Mouse (Mus musculus) cerebellum, postnatal 4 days (tissue): ENCODE results near the gene Mpzl1.
"Not testable (repeated sequence)": the region's sequence is repeated elsewhere in the genome, so short reads cannot be mapped to it uniquely, and the experiment has no call there.

Experiments
- DNase-seq, 2 experiments: peaks; one replicate each; pipeline ENCODE4 v3.0.0; 2022; ENCODE audit warnings: low spot score in 2 of 2, mixed read lengths in 1 of 2

The Mpzl1 gene

GRCm38 (mm10) chr1:165634151-165634884 is at the start of gene Mpzl1:
Gene Mpzl1 (minus strand): TSS chr1:165634538.
- DNase-seq: peak; percentile 96 to 99

DNA sequence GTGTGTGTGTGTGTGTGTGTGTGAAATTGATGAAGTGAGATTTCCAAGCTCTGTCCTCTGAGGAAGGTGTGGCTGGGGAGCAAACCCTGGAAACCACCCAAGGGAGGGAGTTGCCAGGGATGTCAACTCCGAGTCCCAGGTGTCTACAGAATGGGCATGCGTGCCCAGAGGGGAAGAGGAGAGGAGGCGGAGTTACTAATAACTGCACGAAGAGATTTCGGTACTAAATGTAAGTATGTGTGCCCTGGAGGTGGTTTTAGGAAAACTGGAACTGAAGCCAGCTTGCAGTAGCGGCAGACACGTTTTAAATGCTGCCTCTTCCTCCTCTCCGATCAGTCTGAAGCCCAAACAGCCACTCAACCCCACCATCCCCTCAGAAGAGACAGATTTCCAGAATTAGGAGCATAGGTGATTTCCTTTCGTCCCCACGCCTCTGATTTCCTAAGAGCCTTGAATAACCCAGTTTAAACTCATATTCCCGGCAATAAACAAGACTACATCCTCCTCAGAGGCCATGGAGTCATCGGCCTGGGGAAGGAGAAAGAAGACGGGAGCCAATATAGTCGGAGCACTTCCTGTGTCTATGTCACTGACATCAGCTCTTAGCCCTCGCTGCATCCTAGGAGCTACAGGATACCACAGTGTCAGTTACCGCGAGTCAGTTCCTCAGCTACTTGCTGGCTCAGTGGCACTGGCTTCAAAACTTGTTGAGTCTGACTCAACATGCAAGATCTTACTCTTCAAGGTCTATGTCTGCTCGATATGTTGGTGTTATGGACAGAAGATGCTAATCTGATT is 47.9 kb upstream of the Mpzl1 start:
- no peak for DNase-seq

GRCm38 (mm10) chr1:165681045-165681794 is 46.9 kb upstream of the Mpzl1 start:
- DNase-seq: no peak

- DNase-seq: not testable (repeated sequence)
These were observed 45.7 kb upstream of the Mpzl1 start for GRCm38 (mm10) chr1:165680086-165680485.

DNA sequence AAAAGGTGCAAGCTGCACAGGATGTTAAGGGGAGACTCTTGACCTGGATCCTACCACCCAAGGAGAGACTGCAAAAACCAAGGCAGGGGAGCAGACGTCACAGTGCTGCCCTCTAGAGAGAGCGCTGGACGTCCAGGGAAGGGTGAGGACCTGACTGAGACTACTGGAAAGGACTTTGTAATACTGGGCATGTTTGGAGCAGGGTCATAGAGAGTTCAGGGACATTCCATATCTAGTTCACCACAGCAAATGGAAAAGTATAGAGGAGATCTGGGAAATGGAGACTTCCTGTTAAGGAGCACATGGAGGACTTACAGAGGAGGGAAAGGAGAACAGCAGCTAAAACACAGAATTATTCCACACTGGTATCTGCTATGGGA is 45.3 kb upstream of the Mpzl1 start:
- no peak for DNase-seq

DNA sequence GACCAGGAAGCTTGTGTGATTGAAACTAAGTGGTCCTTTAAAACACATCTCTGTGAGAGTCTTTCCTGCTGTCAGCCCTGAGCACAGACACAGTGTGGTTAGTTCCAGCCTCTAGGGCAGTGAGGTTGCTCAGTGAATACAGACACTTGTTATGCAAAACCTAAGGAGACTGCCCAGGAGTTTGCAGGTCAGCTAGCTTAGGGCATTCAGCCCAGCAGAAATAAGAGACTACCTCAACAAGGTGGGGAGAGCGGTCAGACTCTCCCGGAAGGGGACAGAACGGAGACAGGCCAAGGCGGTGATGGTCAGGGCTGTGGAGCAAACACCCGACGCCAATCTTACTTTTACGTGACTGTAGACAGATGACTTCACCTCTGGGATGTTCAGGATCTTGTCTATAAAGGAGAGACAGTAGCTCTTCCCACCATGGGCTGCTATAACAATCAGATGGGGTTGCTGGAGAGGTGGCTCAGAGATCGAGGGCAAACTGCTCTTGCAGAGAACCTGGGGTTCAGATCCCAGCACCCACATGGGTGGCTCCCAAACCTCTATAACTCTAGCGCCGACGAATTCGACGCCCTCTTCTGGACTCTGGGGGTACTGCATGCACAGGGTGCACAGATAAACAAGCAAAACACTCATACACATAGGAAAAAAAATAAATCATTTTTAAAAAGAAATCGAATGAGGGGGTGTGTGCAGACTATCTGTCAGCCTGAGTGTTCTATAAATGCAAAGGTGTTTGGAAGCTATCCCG is 44.7 kb upstream of the Mpzl1 start:
- DNase-seq: no peak

- no peak for DNase-seq
These were observed 43.2 kb upstream of the Mpzl1 start for GRCm38 (mm10) chr1:165677558-165677957.

DNA sequence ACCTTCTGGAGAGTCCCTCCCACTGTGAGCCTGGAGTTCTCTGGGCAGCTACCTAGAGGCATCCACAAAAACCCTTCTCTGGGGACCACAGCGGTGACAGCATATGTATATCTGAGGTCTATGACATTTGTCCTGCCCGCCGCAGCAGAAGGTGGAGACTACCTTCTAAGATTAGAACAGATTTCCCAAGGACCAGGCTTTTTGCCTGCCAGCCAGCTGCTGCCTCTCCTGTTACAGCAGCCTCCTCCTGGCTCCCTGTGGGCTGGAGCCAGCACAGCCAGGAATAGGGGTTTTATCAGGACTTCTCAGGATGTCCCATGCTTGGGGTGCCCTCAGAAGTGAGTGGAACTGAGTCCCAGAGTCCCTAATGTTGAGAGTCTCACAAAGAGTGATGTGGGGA is 42.7 kb upstream of the Mpzl1 start:
- DNase-seq: no peak

DNA sequence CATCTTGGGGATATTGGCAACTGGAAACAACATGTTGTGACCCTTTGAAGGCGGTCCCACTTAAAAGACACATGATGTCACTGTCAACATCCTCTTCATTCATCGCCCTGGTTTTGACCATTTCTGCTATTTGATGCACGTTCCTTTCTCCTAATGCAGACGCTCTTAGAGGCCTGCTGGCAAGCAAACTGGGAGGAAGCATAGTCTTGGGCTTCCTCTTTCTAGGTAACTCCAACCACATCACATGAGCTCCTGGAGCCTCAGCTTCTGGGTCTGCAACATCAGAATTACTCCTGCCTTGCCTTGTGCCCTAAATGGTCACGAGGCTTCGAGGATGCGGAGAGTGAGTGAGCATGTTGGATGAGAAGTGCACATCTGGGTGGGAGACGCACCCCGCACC is 40.8 kb upstream of the Mpzl1 start:
- DNase-seq: no peak

- no peak for DNase-seq
These were observed 38.0 kb upstream of the Mpzl1 start for GRCm38 (mm10) chr1:165672355-165672754.

DNA sequence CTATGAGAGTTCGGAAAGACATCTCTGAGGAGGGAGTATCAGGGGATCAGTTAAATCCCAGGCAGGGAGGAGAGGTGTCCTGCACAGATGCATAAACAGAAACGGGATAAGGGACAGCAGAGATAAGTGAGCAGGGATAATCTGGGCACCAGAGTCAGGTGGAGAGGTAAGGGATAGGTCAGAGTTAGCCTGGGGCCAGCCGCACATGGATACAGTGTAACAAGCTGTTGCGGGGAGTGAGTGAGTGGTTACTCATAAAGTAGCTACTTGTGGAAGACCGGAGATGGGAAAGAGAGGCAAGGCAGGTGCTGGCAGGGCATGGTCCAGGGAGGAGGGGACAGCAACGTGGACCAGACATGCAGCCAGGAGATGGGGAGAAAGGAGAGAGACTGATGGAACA is 35.7 kb upstream of the Mpzl1 start:
- DNase-seq: no peak

- DNase-seq: no peak
These were observed 34.6 kb upstream of the Mpzl1 start for GRCm38 (mm10) chr1:165668904-165669303.

DNA sequence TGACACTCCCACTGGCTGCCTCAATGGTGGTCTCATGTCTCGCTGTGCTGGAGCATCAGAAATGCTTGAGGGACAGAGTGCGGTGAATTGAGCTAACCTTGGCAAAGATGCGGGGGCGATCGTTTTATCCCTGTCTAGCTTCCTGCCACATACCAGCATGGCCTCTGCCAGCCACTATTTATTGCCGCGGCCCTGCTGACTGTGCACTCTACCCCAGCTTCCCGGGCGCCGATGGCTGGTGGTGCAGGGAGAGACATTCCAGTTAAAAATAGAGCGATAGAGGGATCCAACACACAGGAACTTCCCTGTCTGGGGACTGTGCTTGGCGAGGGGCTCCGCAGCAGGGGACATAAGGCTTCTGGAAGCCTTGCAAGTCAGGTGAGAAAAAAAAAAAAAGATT is 33.0 kb upstream of the Mpzl1 start:
- DNase-seq: no peak

DNA sequence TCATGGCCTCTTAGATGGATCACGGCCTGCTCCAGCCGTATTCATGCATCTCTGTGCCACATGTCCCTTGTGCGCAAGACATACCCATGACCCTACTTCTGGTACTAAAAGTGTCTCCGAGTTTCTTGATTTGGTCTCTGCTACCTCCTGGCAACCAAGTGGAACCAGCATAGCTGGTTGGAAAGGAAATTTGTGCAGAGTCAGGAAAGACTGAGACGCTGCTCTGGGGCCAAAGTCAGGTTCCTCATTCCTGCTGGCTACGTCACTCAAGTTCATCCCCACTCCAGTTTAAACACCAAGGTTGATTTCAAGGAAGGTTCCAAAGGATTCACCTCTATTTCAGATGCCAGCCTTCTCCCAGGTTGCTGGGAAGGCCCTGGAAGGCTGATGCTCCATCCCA is 32.6 kb upstream of the Mpzl1 start:
- no peak for DNase-seq

GRCm38 (mm10) chr1:165665758-165666157 is 31.4 kb upstream of the Mpzl1 start:
- DNase-seq: no peak

GRCm38 (mm10) chr1:165663277-165663676 is 28.9 kb upstream of the Mpzl1 start:
- DNase-seq: no peak

- no peak for DNase-seq
These were observed 28.3 kb upstream of the Mpzl1 start for GRCm38 (mm10) chr1:165662426-165663192.

DNA sequence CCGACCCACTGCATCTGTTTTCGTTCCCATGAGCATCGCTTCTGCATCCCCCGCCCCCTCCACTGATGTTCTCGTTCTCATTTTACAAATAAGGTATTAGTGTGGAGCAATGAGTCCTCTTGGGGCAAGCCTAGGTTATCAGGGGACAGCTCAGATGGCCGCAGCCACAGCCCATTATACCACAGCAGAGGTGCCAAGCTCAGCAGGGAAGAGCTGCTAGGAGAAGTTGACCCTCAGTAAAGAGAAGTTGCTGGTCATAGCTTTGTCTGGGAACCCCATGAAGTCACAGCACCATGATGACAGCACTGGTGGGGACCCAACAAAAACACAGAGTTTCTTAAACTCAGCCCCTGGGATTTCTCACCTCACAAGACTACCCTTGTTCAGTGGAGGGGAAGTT is 27.4 kb upstream of the Mpzl1 start:
- DNase-seq: no peak

DNA sequence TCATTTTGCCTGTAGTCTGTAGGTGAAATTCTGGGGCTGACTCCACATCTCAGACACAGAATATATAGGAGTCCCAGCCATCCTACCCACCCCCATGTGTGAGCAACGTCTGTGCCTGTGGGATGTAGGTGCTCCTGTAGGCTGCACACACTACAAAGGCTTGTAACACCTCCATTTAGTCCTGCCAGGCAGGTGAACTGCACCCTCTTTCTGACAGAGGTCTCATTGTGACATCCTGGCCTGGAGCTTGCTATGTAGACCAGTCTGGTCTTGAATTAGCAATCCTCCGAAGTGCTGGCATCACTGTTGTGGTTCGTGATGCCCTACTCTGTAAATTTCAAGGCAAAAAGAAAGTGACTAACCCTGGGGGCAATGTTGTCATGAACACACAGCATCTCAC is 26.9 kb upstream of the Mpzl1 start:
- DNase-seq: no peak

GRCm38 (mm10) chr1:165660774-165661173 is 26.4 kb upstream of the Mpzl1 start:
- DNase-seq: peak in 1 of 2 experiments; percentile 70

GRCm38 (mm10) chr1:165658602-165659001 is 24.3 kb upstream of the Mpzl1 start:
- DNase-seq: peak in 1 of 2 experiments; percentile 75
